Mouse (Mus musculus) olfactory bulb, adult 2 months (tissue): ENCODE results near the gene Cacna1f.

Source experiments
- CTCF ChIP-seq: fragments of 200-500 bp; IDR thresholded peaks from 2 replicates; pipeline ENCODE4 v1.5.1; 2012; ENCODE audit warnings: low read depth, mild to moderate bottlenecking, low read length, moderate library complexity; ENCODE audit not compliant: insufficient read depth
- POLR2A ChIP-seq: fragments of 200-500 bp; IDR thresholded peaks from 2 replicates; pipeline ENCODE4 v1.6.1; 2012; ENCODE audit warnings: mild to moderate bottlenecking, low read depth, low read length, moderate library complexity; ENCODE audit not compliant: insufficient read depth

GRCm38 (mm10) chrX:7604004-7604403 lies 2.9 kb upstream of the Cacna1f start:
- TF ChIP-seq CTCF: no peak
- TF ChIP-seq POLR2A: no peak
